Mouse (Mus musculus) cerebellum, adult 9-11 months (tissue): ENCODE measurements around the gene Adora2b.

Experiments
- DNase-seq: peaks from one replicate; pipeline ENCODE4 v3.0.0; 2022

Adora2b gene

GRCm38 (mm10) chr11:62248401-62249244 lies at the start of gene Adora2b:
Gene Adora2b (plus strand): TSS chr11:62248984.
- DNase-seq: peak; percentile 15

GRCm38 (mm10) chr11:62200901-62201512 lies 47.8 kb upstream of the Adora2b start:
- DNase-seq: no peak

DNA sequence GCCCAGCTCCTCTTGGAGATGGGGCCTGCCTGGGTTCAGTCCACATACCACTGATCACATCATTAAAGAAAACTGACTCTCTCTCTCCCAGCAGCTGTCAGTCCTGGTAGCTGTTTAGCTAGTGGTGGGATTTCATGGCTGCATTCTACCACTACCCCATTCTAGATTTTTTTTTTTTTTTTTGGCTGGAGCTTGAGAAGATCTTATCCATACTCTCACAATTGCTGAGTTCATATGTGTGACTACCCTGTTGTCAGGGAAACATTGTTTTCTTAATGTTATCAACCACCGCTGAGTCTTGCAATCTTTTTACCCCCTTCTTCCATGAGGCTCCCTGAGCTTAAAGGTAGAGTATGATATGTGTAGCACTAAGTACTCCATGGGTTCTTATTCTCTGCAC lies 46.1 kb upstream of the Adora2b start:
- DNase-seq: no peak

GRCm38 (mm10) chr11:62209111-62209510 lies 39.7 kb upstream of the Adora2b start:
- no peak for DNase-seq

DNA sequence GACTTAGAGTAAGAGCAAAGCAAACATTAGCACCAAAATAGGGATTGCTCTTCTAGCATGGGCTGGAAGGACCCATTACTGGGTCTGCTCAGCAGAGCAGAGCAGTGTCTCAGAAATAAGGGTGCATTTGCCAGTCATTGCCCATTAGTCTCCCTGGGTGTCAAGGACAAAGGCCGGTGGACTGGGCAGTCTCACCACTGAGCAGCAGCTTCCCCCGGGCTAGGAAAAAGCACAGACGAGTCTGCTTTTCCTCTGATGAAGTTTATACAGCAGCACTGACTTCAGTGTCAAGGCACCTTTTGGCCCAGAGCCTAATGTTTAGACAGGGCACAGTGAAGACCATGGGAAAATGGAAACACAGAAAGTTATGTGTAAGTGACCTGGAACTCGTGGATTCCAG lies 38.9 kb upstream of the Adora2b start:
- no peak for DNase-seq

DNA sequence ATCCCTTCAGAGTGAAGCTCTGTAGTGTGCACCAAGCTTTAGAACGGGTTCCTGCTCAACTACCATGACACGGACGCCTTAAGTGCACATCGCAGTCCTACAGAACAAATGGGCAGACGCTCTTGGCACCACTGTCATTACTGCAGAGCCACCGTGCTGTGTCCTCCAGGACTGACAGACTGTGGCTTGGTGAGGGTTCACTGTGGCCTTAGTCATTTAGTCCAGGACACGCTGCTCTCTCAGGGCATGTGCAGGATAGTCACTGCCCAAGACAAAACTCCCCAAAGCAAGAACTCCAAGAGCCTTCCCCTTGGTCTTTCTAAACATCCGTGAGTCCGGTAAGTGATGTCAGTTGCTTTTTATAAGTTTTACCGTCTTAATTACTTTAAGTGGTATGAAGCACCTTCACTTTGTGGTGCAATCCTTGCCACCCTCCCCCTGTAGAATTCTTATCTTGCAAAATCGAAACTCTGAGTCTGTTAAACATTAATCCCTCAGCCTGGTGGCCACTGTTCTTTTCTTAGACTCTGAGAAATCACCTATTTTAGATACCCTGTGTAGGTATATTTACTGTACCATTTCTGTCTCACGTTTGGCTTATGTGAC lies 35.3 kb upstream of the Adora2b start:
- DNase-seq: peak; percentile 51

DNA sequence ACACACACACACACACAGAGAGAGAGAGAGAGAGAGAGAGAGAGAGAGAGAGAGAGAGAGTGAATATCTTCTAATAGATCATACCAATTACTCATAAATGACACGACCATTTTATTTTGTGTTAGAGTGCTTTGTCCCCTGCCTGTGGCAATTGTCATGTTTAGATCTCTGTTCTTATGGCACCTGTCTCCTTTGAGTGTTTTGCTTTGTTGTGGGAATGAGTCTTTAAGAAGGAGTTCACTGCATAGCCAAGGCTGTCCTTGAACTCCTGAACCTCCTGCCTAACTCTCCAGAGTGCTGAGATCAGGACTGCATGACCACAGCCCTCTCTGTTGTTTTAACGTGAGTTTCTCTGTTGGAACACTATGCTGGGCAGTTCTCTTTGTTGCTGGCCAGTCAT lies 33.7 kb upstream of the Adora2b start:
- DNase-seq: no peak

DNA sequence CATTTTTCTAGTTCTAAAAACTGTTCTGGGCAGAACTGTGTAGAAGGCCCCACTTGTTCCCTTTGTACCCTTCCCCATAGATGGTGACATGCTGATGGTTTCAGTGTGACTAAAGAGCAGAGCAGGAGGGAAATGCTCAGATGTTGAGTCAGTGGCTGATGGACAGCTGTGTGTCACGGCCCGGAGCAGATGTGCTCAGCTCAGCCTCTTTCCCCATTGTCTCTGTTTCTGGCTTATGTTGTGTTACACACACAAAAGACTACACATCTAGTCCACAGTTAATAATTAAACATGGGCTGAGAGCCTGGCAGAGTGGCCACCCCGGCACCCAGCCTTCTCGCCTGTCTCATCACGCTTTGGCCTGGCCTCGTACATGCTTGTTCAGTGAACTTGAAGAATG lies 31.0 kb upstream of the Adora2b start:
- no peak for DNase-seq

GRCm38 (mm10) chr11:62220756-62221510 lies 27.9 kb upstream of the Adora2b start:
- no peak for DNase-seq

GRCm38 (mm10) chr11:62223416-62223815 lies 25.4 kb upstream of the Adora2b start:
- DNase-seq: no peak

DNA sequence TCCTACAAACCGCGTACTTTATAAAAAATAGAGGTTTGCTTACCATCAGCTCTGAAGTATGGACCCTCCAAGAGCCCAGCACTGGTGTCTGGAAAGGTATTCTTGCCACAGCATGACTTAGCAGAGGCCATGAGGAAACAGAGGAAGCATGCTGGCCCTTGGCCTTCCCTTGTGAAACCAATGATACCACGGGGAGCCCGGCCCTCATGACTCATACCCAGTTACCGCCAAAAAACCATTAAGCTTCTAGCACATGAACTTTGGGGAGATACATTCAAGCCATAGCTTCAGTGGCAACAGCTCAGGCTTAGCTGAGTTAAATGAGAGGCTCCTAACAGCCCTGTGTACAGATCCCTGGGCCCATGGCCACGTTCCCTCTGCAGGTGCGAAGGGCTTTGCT lies 24.8 kb upstream of the Adora2b start:
- DNase-seq: peak; percentile 16

GRCm38 (mm10) chr11:62224797-62225196 lies 24.0 kb upstream of the Adora2b start:
- no peak for DNase-seq

- no peak for DNase-seq
Observed at GRCm38 (mm10) chr11:62240631-62241261, 8.0 kb upstream of the Adora2b start.

- no peak for DNase-seq
Observed at GRCm38 (mm10) chr11:62243871-62244270, 4.9 kb upstream of the Adora2b start.

- DNase-seq: no peak
Observed at GRCm38 (mm10) chr11:62244471-62244870, 4.3 kb upstream of the Adora2b start.

GRCm38 (mm10) chr11:62247759-62248400 lies 904 bp upstream of the Adora2b start:
- no peak for DNase-seq

- DNase-seq: peak; percentile 21
Observed at GRCm38 (mm10) chr11:62249266-62250037, 668 bp downstream of the Adora2b start.

DNA sequence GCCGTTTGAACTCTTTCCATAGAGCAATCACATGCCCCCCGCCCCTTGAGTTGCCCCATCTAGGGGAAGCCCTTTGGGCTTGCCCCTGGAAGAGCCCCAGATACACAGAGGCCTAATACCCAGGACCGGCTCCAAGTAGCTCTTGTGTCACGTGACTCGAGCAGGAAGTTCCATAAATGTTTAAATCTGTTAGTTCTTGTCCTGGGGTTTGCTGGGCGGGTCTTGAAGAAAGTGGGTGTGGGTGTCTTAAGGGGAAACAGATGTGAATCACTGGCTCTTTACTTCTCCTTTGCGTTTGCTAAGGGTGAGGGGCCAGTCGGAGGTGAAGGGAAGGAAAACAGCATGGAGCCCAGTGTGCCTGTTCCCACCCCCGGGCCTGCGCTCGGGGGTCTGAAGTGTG lies 2.3 kb downstream of the Adora2b start:
- no peak for DNase-seq

DNA sequence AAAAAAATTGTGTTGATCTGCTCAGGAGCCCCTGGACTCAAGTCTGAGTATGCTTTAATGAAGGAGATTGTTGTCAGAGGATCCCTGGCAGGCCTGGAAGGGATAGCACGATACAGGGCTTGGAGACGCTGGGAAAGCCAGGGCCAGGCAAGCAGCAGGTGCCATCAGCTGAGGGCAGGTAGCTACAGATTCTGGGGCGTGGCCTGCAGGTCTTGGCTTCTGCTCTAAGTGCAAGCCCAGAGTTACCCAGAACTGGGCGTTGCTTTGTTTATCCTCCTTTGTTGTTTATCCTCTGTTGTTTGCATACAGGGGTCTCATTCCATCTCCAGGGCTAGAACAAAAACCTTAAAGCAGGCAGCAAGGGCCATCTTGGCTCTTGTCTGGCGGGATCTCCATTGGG lies 4.6 kb downstream of the Adora2b start:
- no peak for DNase-seq

- DNase-seq: no peak
Observed at GRCm38 (mm10) chr11:62259214-62259613, 10.4 kb downstream of the Adora2b start.

GRCm38 (mm10) chr11:62263599-62263998 lies 14.8 kb downstream of the Adora2b start:
- DNase-seq: no peak
